Comparison of ENCODE assay signal across 8 mouse cellular contexts in genomic region chr5:5379870-5380730, GRCm38 (mm10). TPM values are rescaled to one million over a fixed set of nuclear protein-coding genes. Genes with fewer than 3 reads are reported as not detected.
DNase-seq lines count a peak whose midpoint lies in the region; ATAC-seq and TF ChIP-seq lines count a peak whose summit lies in the region.

No protein-coding gene starts in this region.

- peak overlapping the region; percentile 84 for H3K4me3 ChIP-seq in bone marrow macrophage, adult 2 months (ENCODE audit: insufficient read depth, low read length)
- H3K4me3 ChIP-seq in forebrain, embryonic 10.5 days = peak overlapping the region; percentile 74
- H3K4me3 ChIP-seq in heart, embryonic 14.5 days (ENCODE audit: control insufficient read depth in 1 of 2, insufficient read depth in 1 of 2, low read depth in 1 of 2, low read length in 2 of 2) = peak overlapping the region; percentile 84 to 98
- peak overlapping the region; percentile 50 to 59 for H3K4me3 ChIP-seq in liver, embryonic 14.5 days (ENCODE audit: insufficient read depth in 1 of 2, low read depth in 2 of 2, low read length in 2 of 2)
- peak overlapping the region; percentile 97 for H3K4me3 ChIP-seq in testis, adult 2 months (ENCODE audit: control insufficient read depth, low read depth, low read length)

- peak; percentile 83 for DNase-seq in 3134 (ENCODE audit: extremely low read depth, insufficient read length, low spot score)
- DNase-seq in forebrain, embryonic 10.5 days (ENCODE audit: extremely low spot score, low spot score) = peak; percentile 67
- peak; percentile 63 for DNase-seq in kidney, postnatal 14 days
- no peak for DNase-seq in liver, embryonic 14.5 days (ENCODE audit: low read depth in 3 of 3, low spot score in 3 of 3)
- peak; percentile 82 for DNase-seq in neural tube, embryonic 10.5 days (ENCODE audit: extremely low spot score, low spot score)

- peak; percentile 76 for ATAC-seq in heart, embryonic 14.5 days (ENCODE audit: insufficient number of reproducible peaks, insufficient read depth, low FRiP score, low read depth)
- peak; percentile 81 for ATAC-seq in liver, embryonic 14.5 days (ENCODE audit: insufficient read depth)

- peak overlapping the region; percentile 75 for H3K27ac ChIP-seq in bone marrow macrophage, adult 2 months (ENCODE audit: insufficient read depth, low read depth, low read length)
- peak overlapping the region; percentile 95 for H3K27ac ChIP-seq in forebrain, embryonic 10.5 days
- peak overlapping the region; percentile 81 to 86 for H3K27ac ChIP-seq in heart, embryonic 14.5 days (replicated peaks in 1 of 2; ENCODE audit: control insufficient read depth in 1 of 2, insufficient read depth in 1 of 2, low read depth in 2 of 2, low read length in 2 of 2)
- H3K27ac ChIP-seq in liver, embryonic 14.5 days = no peak overlapping the region
- peak overlapping the region; percentile 61 for H3K27ac ChIP-seq in testis, adult 2 months (ENCODE audit: control insufficient read depth, insufficient read depth, low read depth, low read length)

- TF ChIP-seq POLR2A in bone marrow macrophage, adult 2 months (IDR thresholded peaks at IDR 0.05; ENCODE audit: borderline replicate concordance, low read depth, low read length) = no peak
- no peak for TF ChIP-seq POLR2A in testis, adult 2 months (IDR thresholded peaks at IDR 0.05; ENCODE audit: control insufficient read depth, low read depth, low read length)

- no peak; the same call in 1 of the 2 replicates for TF ChIP-seq CTCF in bone marrow macrophage, adult 2 months (IDR thresholded peaks at IDR 0.05; ENCODE audit: low read depth, low read length)
- TF ChIP-seq CTCF in liver, embryonic 14.5 days (IDR thresholded peaks at IDR 0.05; ENCODE audit: low read depth) = no peak
- TF ChIP-seq CTCF in testis, adult 2 months (IDR thresholded peaks at IDR 0.05; ENCODE audit: control insufficient read depth, insufficient read depth, insufficient replicate concordance, low read depth, low read length) = no peak

- H3K27me3 ChIP-seq in forebrain, embryonic 10.5 days (ENCODE audit: poor library complexity, severe bottlenecking) = peaks cover 5% of the 10 kb centered on the region; the same call in 1 of the 2 replicates
- H3K27me3 ChIP-seq in heart, embryonic 14.5 days (ENCODE audit: control insufficient read depth, insufficient read depth, low read length) = no peaks in the 10 kb centered on the region
- peaks cover 30% of the 10 kb centered on the region for H3K27me3 ChIP-seq in liver, embryonic 14.5 days (ENCODE audit: control insufficient read depth, insufficient read depth, low read length)
- H3K27me3 ChIP-seq in testis, adult 2 months (ENCODE audit: control insufficient read depth, insufficient read depth, low read length) = no peaks in the 10 kb centered on the region

- H3K9me3 ChIP-seq in forebrain, embryonic 10.5 days = no peaks in the 10 kb centered on the region
- H3K9me3 ChIP-seq in heart, embryonic 14.5 days (ENCODE audit: control insufficient read depth, low read length) = no peaks in the 10 kb centered on the region
- H3K9me3 ChIP-seq in liver, embryonic 14.5 days (ENCODE audit: control insufficient read depth, low read length) = no peaks in the 10 kb centered on the region

- H3K4me2 ChIP-seq in heart, embryonic 14.5 days (ENCODE audit: low read length) = peak overlapping the region; percentile 83
- peak overlapping the region; percentile 50 for H3K4me2 ChIP-seq in liver, embryonic 14.5 days (ENCODE audit: low read depth)

- no peaks in the 10 kb centered on the region for H3K36me3 ChIP-seq in forebrain, embryonic 10.5 days (replicated peaks)
- H3K36me3 ChIP-seq in heart, embryonic 14.5 days (ENCODE audit: control insufficient read depth, insufficient read depth, low read length) = no peaks in the 10 kb centered on the region
- no peaks in the 10 kb centered on the region for H3K36me3 ChIP-seq in liver, embryonic 14.5 days (replicated peaks; ENCODE audit: control insufficient read depth, insufficient read depth, low read depth)
- no peaks in the 10 kb centered on the region for H3K36me3 ChIP-seq in testis, adult 2 months (ENCODE audit: control insufficient read depth, insufficient read depth, low read length)

- peaks cover 30% of the 10 kb centered on the region for H3K4me1 ChIP-seq in bone marrow macrophage, adult 2 months (ENCODE audit: control insufficient read depth, insufficient read depth, low read length)
- peaks cover 15% of the 10 kb centered on the region for H3K4me1 ChIP-seq in forebrain, embryonic 10.5 days
- peaks cover 2 to 24% of the 10 kb centered on the region in 2 experiments; a peak in 2 of 4 replicates for H3K4me1 ChIP-seq in heart, embryonic 14.5 days (ENCODE audit: control insufficient read depth in 2 of 2, insufficient read depth in 2 of 2, low read length in 2 of 2)
- no peaks in the 10 kb centered on the region for H3K4me1 ChIP-seq in liver, embryonic 14.5 days (replicated peaks; ENCODE audit: control insufficient read depth in 2 of 2, insufficient read depth in 2 of 2, low read length in 1 of 2)
- H3K4me1 ChIP-seq in testis, adult 2 months (ENCODE audit: control insufficient read depth, insufficient read depth, low read length) = peaks cover 10% of the 10 kb centered on the region

- WGBS in forebrain, embryonic 10.5 days = under 1% methylated on average over 120 of the region's 128 CpGs
- 0% methylated on average over 83 of the region's 128 CpGs for WGBS in heart, embryonic 14.5 days
- WGBS in liver, embryonic 14.5 days (ENCODE audit: insufficient replicate concordance) = 2% methylated on average over 96 of the region's 128 CpGs

- peak overlapping the region; percentile 86 for H3K9ac ChIP-seq in heart, embryonic 14.5 days (ENCODE audit: low read length)
- H3K9ac ChIP-seq in liver, embryonic 14.5 days (replicated peaks) = peak overlapping the region; percentile 34

- no peak for TF ChIP-seq EP300 in liver, embryonic 14.5 days (IDR thresholded peaks at IDR 0.05; ENCODE audit: low read depth)

RNA-seq across cellular contexts. Expression of gene Cdk14, which starts 40.0 kb away (rescaled TPM):
- polyA plus RNA-seq in bone marrow macrophage, adult 2 months (2012; ENCODE audit: insufficient read depth, insufficient read length, missing spikeins) = 43.0 and 43.6 TPM in 2 replicates
- 9.5 and 9.6 TPM in 2 replicates for polyA plus RNA-seq in forebrain, embryonic 10.5 days (2016; fragmentation: Nextera tagmentation; extraction: Ambion mirVana)
- polyA plus RNA-seq in heart, embryonic 14.5 days (2014; fragmentation: Nextera tagmentation; extraction: Ambion mirVana) = 21.8 and 25.3 TPM in 2 replicates
- 0.35 and 0.68 TPM in 2 replicates for polyA plus RNA-seq in liver, embryonic 14.5 days (2012; rRNA removed)
- polyA plus RNA-seq in liver, embryonic 14.5 days (2014; fragmentation: Nextera tagmentation; extraction: Ambion mirVana) = 1.2 and 1.4 TPM in 2 replicates
- polyA plus RNA-seq in testis, adult 2 months (2012; rRNA removed) = 3.0 and 3.1 TPM in 2 replicates

Comparison
In these comparisons a context has a peak if more than half of its experiments do, and no peak if none do; other contexts are left out.
1. DNase-seq: peak in 3134 (single experiment), forebrain, embryonic 10.5 days (single experiment), kidney, postnatal 14 days (single experiment) and neural tube, embryonic 10.5 days (single experiment); none in liver, embryonic 14.5 days (0 of 3).
2. Peak in every context shown above with its lines, with median percentiles within 50 percentile points of each other: H3K4me3 ChIP-seq.